In the genomic region with DNA sequence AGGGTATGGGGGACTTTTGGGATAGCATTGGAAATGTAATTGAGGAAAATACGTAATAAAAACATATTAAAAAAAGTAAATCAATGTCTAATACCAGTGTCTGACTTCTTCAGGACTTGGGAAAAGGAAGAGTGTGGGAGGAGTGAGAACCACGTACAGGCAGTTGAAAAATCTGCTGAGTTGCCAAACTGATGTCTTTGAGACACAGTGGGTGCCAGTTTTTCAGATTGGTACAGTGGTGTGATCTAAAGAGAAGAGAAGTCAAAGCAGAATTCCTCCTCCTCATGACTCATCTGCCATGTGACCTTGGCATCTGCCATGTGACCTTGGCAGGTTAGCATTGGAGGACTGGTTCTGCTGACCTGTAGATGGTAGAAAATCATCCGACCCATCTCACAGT, we compare ENCODE assay signal across 22 mouse cellular contexts.
"Had no signal": no experiment of that assay in that cellular context is flagged by ENCODE, and none has a peak within 500 bp of the region (broad histone marks: within the 10 kb centered on the region; RNA-seq: fewer than 3 reads in every experiment).

No protein-coding gene starts in this region.

- ATAC-seq: hindbrain, embryonic 16.5 days; hindbrain, postnatal 0 days; inflammation-experienced regulatory T-cells, adult 6 months; intestine, embryonic 15.5 days; intestine, embryonic 16.5 days; intestine, postnatal 0 days had no signal

- DNase-seq: heart, postnatal 10 days; heart, postnatal 14 days; heart, postnatal 36 days; heart, postnatal 4 days; kidney, adult 11 months; kidney, adult 18-20 months; kidney, adult 2 months; kidney, adult 8-10 months; kidney, adult 9 months; kidney, postnatal 10 days; kidney, postnatal 14 days; kidney, postnatal 25 days; kidney, postnatal 36 days; kidney, postnatal 4 days; layer of hippocampus, adult 9-11 months; layer of hippocampus, postnatal 36 days had no signal
